Mouse (Mus musculus) Muller cell, postnatal 12 days (primary cell): ENCODE measurements around the gene Clns1a.

Experiments used
- DNase-seq: peaks from one replicate; pipeline ENCODE4 v3.0.0-alpha.2; 2015; ENCODE audit errors: inconsistent ontology term

Gene Clns1a

DNA sequence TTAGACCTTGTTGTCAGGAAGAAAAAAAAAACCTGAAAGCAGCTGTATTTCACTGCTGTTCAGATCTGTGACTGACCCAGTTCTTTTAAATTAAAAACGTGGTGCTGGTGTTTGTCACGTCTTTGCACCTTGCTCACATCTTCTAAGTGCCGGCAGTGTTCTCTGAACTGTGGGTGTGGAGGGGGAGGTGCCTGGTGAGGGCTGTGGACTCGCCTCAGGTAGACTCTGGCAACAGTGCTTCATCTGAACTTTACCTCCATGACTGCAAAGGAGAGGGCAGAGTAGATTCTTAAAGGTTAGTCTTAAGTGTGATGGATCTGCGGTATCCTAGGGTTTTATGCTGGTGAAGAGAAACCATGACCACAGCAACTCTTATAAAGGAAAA, 69.5 kb downstream of the Clns1a start:
- DNase-seq = no peak

DNA sequence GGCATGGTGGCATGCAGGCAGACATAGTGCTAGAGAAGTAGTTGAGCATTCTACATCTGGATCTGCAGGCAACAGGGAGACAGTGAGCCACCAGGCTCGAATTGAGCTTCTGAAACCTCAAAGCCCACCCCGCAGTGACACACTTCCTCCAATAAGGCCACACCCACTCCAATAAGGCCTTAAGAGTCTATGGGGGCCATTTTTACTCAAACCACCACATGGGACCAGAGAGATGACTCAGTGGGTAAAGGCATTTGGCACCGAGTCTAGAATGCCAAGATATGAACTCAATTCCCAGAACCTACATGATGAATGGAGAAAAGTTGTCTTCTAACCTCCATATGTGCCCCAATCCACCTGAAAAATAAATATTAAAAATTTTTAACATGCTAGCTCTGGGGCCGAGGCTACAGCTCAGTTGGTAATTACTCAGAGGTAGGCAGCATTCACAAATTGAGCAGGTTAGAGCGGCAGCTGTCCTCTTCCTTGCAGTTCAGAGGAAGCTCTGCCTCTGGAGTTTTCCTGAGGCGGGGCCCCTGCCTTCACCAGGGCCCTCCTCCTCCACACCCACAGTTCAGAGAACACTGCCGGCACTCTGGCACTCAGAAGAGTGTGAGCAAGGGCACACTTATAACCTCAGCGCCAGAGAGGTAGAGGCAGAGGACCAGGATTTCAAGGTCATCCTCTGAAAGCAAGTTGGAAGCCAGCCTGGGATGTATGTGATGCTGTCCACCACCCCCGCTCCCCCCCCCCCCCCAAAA, 70.2 kb downstream of the Clns1a start:
- DNase-seq = no peak

DNA sequence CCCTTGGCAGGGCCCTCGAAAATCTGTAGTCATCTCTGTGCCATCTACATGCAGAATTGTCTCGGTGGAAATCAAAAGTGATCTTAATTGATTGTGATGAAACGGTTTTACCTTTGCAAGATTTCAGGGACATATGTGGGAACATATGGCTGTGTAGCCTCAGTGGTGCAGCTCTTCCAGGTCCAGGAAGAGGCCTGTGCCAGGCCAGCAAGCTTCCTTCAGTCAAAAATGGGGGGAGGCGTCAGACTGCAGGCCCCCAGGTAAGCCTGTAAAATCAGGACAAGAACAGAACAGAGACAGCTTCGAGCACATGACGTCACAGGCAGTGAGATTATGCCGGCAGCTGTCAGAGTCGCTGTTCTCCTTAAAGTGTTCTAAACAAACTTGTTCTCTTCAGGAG, 71.4 kb downstream of the Clns1a start:
- no peak for DNase-seq

DNA sequence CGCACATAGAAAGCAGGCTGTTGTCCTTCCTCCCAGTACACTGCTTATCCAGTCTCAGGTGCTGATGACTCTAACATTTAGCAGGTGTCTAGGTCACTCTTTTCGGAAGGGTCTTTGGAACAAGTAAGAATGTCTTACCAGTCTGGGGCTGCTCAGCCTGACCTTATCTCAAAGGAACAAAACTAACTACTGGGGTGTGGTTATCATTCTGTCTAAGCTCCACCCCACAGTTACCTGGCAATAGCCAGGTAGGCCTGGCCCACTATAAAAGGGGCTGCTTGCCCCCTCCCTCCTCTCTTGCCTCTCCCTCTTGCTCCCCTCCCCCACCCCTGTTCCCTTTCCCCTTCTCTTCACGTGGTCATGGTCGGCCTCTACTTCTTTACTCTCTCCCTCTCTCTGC, 72.6 kb downstream of the Clns1a start:
- DNase-seq = no peak
